Mouse (Mus musculus) mature B cell (primary cell): ENCODE results near the gene Zfp579.
"Not testable (repeated sequence)": the region's sequence is repeated elsewhere in the genome, so short reads cannot be mapped to it uniquely, and the experiment has no call there.

Source experiments
- in situ Hi-C: fragments of 300-500 bp; cut with MboI; formaldehyde crosslinking; loops from 2 replicates; pipeline ENCODE4 v1.14.3; 2019

Zfp579 gene

DNA sequence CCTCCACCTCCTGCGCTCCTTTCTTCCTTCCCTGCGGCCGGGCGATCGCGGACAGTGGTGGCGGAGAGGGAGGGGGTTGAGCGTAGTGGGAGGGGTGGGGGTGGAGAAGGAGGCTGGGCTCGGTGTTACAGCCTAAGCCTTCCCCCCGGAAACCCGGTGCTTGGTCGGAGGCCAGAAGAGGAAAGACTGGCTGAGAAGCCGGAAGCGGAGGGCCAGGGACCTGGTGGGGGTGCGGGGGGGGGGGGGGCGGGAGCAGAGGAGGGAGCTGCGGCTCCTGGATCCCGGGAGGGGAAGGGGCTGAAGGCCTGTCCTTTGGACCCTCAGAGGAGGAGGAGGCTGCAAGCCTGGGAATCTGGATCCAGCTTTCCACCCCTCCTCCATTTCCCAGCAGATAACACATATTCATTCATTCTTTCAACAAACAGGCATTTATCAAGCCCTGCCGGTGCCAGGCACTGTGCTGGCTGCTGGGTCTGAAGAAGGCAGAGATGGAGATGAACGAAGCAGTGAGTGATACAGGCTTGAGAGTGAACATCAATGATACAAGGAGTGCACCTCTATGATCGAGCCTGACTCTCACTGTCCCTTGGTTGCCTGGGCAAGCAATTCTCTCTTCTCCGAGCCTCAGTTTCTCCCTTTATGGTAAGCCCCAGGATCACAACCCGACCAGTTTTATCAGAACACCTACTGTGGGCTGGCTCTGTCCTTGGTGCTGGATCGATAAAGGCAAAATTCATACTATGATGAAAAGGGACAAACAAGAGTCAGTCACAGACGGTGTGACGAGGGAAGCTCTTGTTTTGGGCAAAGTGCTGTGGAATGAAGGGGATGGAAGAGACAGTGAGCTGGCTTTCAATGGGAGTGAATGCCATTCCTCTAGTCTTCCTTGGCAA lies at the start of gene Zfp579:
Gene Zfp579 (minus strand): TSS at position 156 of the 893 bp plus-strand sequence.
- in situ Hi-C loops = no loop called here

DNA sequence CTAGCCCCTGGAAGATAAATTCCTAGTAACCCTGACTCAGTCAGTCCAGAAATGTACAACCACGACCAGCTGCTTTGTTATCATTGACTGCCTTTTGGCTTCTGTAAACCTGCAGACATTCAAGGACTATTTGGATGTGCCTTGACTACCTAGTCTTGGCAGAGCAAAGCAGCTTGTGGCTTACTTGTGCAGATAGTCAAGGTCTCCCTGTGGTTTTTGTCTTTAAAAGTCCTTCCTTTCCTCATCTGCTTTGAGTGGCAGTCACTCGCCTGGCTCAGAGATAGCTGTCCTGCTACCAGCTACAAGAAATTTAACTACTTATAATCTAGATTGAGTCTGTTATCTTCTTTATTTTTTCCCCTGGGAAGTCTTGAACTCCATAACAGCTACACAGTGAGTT lies 49.0 kb upstream of the Zfp579 start:
- in situ Hi-C loops = loop anchor here (5.0 kb wide), 1 partner anchor 33 kb away; the partner anchor contains the start of genes Fiz1 and Zfp524

GRCm38 (mm10) chr7:5038940-5039339 lies 43.0 kb upstream of the Zfp579 start:
- in situ Hi-C loops = no loop called here

GRCm38 (mm10) chr7:5038109-5038732 lies 42.3 kb upstream of the Zfp579 start, which contains the start of gene Zfp784:
Zfp784 (minus strand) TSS chr7:5038446.
- in situ Hi-C loops = no loop called here

- in situ Hi-C loops = no loop called here
Observed at GRCm38 (mm10) chr7:5037467-5037866, 41.5 kb upstream of the Zfp579 start.

DNA sequence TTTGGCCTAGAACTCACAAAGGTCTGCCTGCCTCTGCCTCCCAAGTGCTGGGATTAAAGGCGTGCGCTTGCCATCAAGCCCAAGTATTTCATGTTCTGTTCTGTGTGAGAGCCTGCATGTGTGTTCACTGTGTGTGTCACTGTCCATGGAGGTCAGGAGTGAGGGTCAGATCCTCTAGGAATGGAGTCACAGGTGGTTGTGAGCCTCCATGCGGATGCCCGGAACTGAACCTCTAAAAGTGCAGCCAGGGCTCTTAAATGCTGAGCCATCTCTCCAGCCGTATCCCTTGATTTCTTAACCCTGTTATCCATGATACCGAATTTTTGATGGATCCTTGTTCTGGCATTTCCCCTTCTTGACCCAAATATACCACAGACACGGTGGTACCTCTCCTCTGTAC lies 41.1 kb upstream of the Zfp579 start:
- in situ Hi-C loops = no loop called here

DNA sequence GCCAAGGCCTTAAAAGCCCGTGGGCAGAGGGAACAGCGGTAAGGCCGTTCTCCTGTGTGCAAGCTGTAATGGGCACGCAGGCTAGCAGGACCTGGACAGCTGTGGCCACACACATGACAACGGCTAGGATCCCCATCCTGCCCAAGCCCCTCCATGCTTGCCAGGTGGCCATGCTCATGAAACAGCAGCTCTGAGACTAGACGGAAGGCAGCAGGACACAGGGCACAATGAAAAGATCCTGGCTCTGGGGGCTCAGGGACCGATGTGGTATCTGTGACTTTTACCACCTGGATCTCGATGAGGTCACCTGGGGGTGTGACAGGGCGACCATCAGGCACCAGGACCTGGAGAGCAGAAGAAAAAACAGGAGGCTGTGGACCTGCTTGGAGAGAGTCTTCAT lies 40.2 kb upstream of the Zfp579 start:
- in situ Hi-C loops = no loop called here

DNA sequence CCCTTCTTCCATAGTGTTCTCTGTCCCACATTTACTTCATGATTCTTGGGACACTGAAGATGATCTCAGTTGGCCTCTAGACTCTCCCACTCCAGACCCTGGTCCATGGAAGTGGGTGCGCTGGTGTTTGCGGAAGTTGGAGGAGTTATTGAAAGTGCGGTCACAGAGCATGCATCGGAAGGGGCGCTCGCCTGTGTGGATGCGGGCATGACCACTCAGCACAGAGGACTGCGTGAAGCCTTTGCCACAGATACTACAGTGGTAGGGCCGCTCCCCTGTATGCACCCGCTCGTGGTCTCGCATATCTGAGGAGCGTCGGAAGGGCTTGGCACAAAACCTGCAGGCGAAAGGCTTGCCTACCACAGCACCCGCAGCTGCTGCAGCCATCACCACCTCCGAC lies 39.7 kb upstream of the Zfp579 start:
- in situ Hi-C loops = no loop called here

DNA sequence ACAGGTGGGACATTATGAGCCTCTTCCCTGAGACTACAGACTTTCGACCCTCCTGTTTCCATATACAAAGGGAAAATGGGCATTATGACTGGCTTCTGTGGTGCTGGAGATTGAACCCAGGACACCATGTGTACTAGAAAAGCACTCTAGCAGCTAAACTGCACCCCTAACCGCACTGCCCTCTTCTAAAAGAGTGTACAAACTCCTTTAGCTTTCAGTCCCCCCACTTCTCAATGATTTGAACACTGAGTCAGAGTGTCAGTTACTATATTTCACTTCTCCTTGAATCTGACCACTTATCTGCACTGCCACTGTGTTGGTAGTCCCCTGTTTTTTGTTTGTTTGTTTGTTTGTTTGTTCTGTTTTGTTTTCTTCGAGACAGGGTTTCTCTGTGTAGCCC lies 37.9 kb upstream of the Zfp579 start, which contains the start of gene 4632433K11Rik:
Gene 4632433K11Rik (plus strand): TSS at position 301 of the 400 bp plus-strand sequence.
- in situ Hi-C loops = no loop called here

DNA sequence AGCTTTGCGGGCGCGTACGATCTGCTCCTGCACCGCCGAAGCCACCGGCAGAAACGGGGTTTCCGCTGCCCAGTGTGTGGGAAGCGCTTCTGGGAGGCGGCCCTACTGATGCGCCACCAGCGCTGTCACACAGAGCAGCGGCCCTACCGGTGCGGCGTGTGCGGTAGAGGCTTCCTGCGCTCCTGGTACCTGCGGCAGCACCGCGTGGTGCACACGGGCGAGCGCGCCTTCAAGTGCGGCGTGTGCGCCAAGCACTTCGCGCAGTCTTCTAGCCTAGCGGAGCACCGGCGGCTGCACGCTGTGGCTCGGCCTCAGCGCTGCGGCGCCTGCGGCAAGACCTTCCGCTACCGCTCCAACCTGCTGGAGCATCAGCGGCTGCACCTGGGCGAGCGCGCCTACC lies 35.5 kb upstream of the Zfp579 start:
- in situ Hi-C loops = no loop called here

DNA sequence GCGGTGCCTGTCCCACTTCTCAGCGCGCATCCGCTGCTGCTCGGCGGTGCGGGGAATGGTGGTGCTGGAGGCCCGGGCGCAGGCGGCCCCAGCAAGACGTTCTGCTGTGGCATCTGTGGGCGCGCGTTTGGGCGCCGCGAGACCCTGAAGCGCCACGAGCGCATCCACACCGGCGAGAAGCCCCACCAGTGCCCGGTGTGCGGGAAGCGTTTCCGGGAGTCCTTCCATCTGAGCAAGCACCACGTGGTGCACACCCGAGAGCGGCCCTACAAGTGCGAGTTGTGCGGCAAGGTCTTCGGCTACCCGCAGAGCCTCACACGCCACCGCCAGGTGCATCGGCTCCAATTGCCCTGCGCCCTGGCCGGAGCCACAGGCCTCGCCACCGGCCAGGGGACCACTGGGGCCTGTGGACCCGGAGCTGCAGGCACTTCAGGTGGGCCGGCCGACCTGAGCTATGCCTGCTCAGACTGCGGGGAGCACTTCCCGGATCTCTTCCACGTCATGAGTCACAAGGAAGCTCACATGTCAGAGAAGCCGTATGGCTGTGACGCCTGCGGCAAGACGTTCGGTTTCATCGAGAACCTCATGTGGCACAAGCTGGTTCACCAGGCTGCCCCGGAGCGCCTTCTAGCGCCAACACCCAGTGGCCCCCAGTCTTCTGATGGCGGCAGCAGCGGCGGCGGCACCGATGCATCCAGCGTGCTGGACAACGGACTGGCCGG lies 34.8 kb upstream of the Zfp579 start:
- in situ Hi-C loops = no loop called here

- in situ Hi-C loops = no loop called here
Observed at GRCm38 (mm10) chr7:5029946-5030345, 34.0 kb upstream of the Zfp579 start.

GRCm38 (mm10) chr7:5029543-5029942 lies 33.6 kb upstream of the Zfp579 start:
- in situ Hi-C loops = no loop called here

- in situ Hi-C loops = no loop called here
Observed at GRCm38 (mm10) chr7:5021197-5021596, 25.2 kb upstream of the Zfp579 start.

DNA sequence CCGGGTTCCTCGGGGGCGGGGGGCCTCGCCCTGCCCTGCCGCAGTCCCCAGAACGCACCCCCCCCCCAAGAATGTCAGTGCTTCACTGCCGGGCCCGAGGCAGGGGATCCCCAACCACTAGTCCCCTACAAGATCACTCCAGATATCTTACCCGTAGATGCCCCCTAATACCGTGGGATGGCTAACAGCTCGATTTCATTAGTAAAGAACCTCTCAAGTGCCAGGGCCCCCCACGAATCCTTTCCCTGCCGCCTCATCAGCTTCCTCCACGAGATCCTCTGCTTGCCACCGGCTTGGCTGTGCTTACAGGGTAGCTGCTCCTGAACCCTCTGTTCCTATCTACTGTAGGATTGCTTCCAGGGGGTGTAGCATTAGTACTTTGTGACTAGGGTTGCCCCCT lies 24.7 kb upstream of the Zfp579 start:
- in situ Hi-C loops = no loop called here

- in situ Hi-C loops = no loop called here
Observed at GRCm38 (mm10) chr7:5020000-5020681, 24.2 kb upstream of the Zfp579 start, which contains the start of the genes Zfp865 and Ccdc106. Zfp865 (plus strand) TSS chr7:5020376. Ccdc106 (plus strand) TSS chr7:5020553.

GRCm38 (mm10) chr7:5019576-5019975 lies 23.6 kb upstream of the Zfp579 start:
- in situ Hi-C loops = not testable (repeated sequence)

- in situ Hi-C loops = no loop called here
Observed at GRCm38 (mm10) chr7:5017931-5018330, 22.0 kb upstream of the Zfp579 start.

DNA sequence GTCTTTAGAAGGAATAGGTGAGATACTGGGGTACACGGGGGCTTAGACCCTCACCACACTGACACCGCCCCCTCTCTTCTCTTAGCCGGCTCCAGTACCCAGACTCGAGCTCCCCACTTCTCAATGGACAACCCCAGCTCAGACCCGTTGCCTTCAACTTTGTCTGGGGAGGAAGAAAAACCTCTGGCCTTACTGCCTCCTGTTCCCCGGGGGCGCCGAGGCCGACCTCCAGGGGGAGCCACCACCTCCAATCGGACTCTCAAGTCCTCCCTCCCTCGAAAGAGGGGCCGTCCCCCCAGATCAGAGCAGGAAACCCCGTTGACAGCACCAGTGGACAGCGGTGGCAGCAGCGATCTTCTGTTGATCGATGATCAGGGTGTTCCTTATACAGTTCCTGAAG lies 21.4 kb upstream of the Zfp579 start:
- in situ Hi-C loops = no loop called here

GRCm38 (mm10) chr7:5016920-5017319 lies 21.0 kb upstream of the Zfp579 start:
- in situ Hi-C loops = no loop called here

GRCm38 (mm10) chr7:5016057-5016456 lies 20.1 kb upstream of the Zfp579 start:
- in situ Hi-C loops = no loop called here
